Mouse (Mus musculus) midbrain, embryonic 12.5 days (tissue): ENCODE data around the gene Farp2. TPM values are rescaled to one million over a fixed set of nuclear protein-coding genes. Genes with fewer than 3 reads are reported as not detected.
"Not testable (repeated sequence)": the region's sequence is repeated elsewhere in the genome, so short reads cannot be mapped to it uniquely, and the experiment has no call there.

Experiments used
- ATAC-seq: fragments of 200-750 bp; cut with Nextera tagmentation; 2 replicates; pipeline ENCODE4 v1.8.0; 2017; ENCODE audit warnings: low read depth, moderate TSS enrichment, moderate library complexity; ENCODE audit not compliant: low FRiP score
- H3K27ac ChIP-seq: fragments of 300-500 bp; sonication (generic); replicated peaks from 2 replicates; pipeline ENCODE4 v1.5.1; 2016; ENCODE audit warnings: mild to moderate bottlenecking
- H3K27me3 ChIP-seq: fragments of 300-500 bp; sonication (generic); 2 replicates; pipeline ENCODE4 v1.6.1; 2016; ENCODE audit warnings: mild to moderate bottlenecking
- H3K36me3 ChIP-seq: fragments of 300-500 bp; sonication (generic); 2 replicates; pipeline ENCODE4 v1.6.1; 2016
- H3K4me1 ChIP-seq: fragments of 300-500 bp; sonication (generic); 2 replicates; pipeline ENCODE4 v1.6.1; 2016
- H3K4me2 ChIP-seq: fragments of 300-500 bp; sonication (generic); replicated peaks from 2 replicates; pipeline ENCODE4 v1.6.1; 2016; ENCODE audit warnings: mild to moderate bottlenecking, moderate library complexity
- H3K4me3 ChIP-seq: fragments of 300-500 bp; sonication (generic); 2 replicates; pipeline ENCODE4 v1.5.1; 2016; ENCODE audit warnings: mild to moderate bottlenecking
- H3K9ac ChIP-seq: fragments of 300-500 bp; sonication (generic); replicated peaks from 2 replicates; pipeline ENCODE4 v1.6.1; 2016; ENCODE audit warnings: mild to moderate bottlenecking, moderate library complexity
- H3K9me3 ChIP-seq: fragments of 300-500 bp; sonication (generic); 2 replicates; pipeline ENCODE4 v1.6.1; 2016; ENCODE audit warnings: mild to moderate bottlenecking
- WGBS: fragments of 180-500 bp; shearing (Covaris S2); methylation state at CpG from one replicate; pipeline ENCODE4 v1.1.7; 2016; 5-methylcytosine and 5-hydroxymethylcytosine counted together
- polyA plus RNA-seq: library from polyadenylated mRNA; unstranded; fragments of >200 nt; fragmentation: Nextera tagmentation; extraction: Ambion mirVana; gene quantifications from 2 replicates; pipeline ENCODE4 v1.2.1, GENCODE M21; 2016

Farp2 gene
- polyA plus RNA-seq, 1 experiment from 2014 or later: 5.5 TPM

GRCm38 (mm10) chr1:93506944-93507676 lies 4.8 kb upstream of the Farp2 start:
- H3K36me3 ChIP-seq: peaks cover 41% of the 10 kb centered on the region
- ATAC-seq: 0 out of 2 replicates have a peak, but pooled peaks have one; percentile 45

GRCm38 (mm10) chr1:93508576-93508975 lies 3.3 kb upstream of the Farp2 start:
- not testable (repeated sequence) for H3K4me2 ChIP-seq, H3K4me3 ChIP-seq, H3K27me3 ChIP-seq, ATAC-seq, H3K9ac ChIP-seq, H3K9me3 ChIP-seq, H3K27ac ChIP-seq
- Histone ChIP-seq H3K36me3 (peaks cover 30% of the 10 kb centered on the region), H3K4me1 (peaks cover 21% of the 10 kb centered on the region)
- 57% methylated on average over 1 of the region's 1 CpGs for WGBS

More at GRCm38 (mm10) chr1:93506944-93507676, 4.8 kb upstream of the Farp2 start:
- Histone ChIP-seq H3K4me2 (no peak overlapping the region), H3K27me3 (no peaks in the 10 kb centered on the region), H3K4me3 (no peak overlapping the region), H3K4me1 (peaks cover 7% of the 10 kb centered on the region), H3K9me3 (no peaks in the 10 kb centered on the region), H3K9ac (no peak overlapping the region), H3K27ac (no peak overlapping the region)
- 56% methylated on average over 10 of the region's 10 CpGs for WGBS

GRCm38 (mm10) chr1:93512351-93512690 lies 442 bp downstream of the Farp2 start:
- Histone ChIP-seq H3K9me3 (no peaks in the 10 kb centered on the region), H3K27ac (peak overlapping the region; percentile 58; the same call in 1 of the 2 replicates), H3K4me3 (peak overlapping the region; percentile 70), H3K4me1 (peaks cover 21% of the 10 kb centered on the region), H3K4me2 (peak overlapping the region; percentile 95), H3K36me3 (peaks cover 13% of the 10 kb centered on the region), H3K9ac (peak overlapping the region; percentile 76), H3K27me3 (0 out of 2 replicates have a peak, but pooled peaks cover 5% of the 10 kb centered on the region)
- ATAC-seq: peak; percentile 67
- WGBS: under 1% methylated on average over 15 of the region's 15 CpGs

GRCm38 (mm10) chr1:93513221-93513620 lies 1.3 kb downstream of the Farp2 start:
- Histone ChIP-seq H3K4me3 (no peak overlapping the region), H3K36me3 (peaks cover 10% of the 10 kb centered on the region), H3K27ac (no peak overlapping the region), H3K9ac (no peak overlapping the region), H3K27me3 (0 out of 2 replicates have a peak, but pooled peaks cover 5% of the 10 kb centered on the region), H3K4me1 (peaks cover 21% of the 10 kb centered on the region), H3K4me2 (peak overlapping the region; percentile 95; the same call in 1 of the 2 replicates), H3K9me3 (no peaks in the 10 kb centered on the region)
- ATAC-seq: no peak
- 80% methylated on average over 14 of the region's 14 CpGs for WGBS

GRCm38 (mm10) chr1:93521491-93521890 lies 9.6 kb downstream of the Farp2 start:
- no peak for ATAC-seq
- WGBS: 85% methylated on average over 2 of the region's 2 CpGs

GRCm38 (mm10) chr1:93522325-93522724 lies 10.4 kb downstream of the Farp2 start:
- Histone ChIP-seq H3K36me3 (no peaks in the 10 kb centered on the region), H3K27me3 (no peaks in the 10 kb centered on the region), H3K9me3 (no peaks in the 10 kb centered on the region), H3K4me1 (no peaks in the 10 kb centered on the region), H3K27ac (no peak overlapping the region), H3K4me3 (no peak overlapping the region), H3K4me2 (no peak overlapping the region), H3K9ac (no peak overlapping the region)
- no peak for ATAC-seq
- 88% methylated on average over 1 of the region's 1 CpGs for WGBS

More at GRCm38 (mm10) chr1:93521491-93521890, 9.6 kb downstream of the Farp2 start:
- Histone ChIP-seq H3K27me3 (no peaks in the 10 kb centered on the region), H3K4me2 (no peak overlapping the region), H3K27ac (no peak overlapping the region), H3K4me1 (no peaks in the 10 kb centered on the region), H3K9me3 (no peaks in the 10 kb centered on the region), H3K36me3 (no peaks in the 10 kb centered on the region), H3K9ac (no peak overlapping the region), H3K4me3 (no peak overlapping the region)

- ATAC-seq: no peak
- Histone ChIP-seq H3K4me2 (no peak overlapping the region), H3K9me3 (no peaks in the 10 kb centered on the region), H3K27me3 (no peaks in the 10 kb centered on the region), H3K27ac (no peak overlapping the region), H3K4me3 (no peak overlapping the region), H3K4me1 (no peaks in the 10 kb centered on the region), H3K36me3 (no peaks in the 10 kb centered on the region), H3K9ac (no peak overlapping the region)
- WGBS: 84% methylated on average over 6 of the region's 6 CpGs
Measured at GRCm38 (mm10) chr1:93529801-93530200, 17.9 kb downstream of the Farp2 start.

- Histone ChIP-seq H3K4me2 (no peak overlapping the region), H3K9me3 (no peaks in the 10 kb centered on the region), H3K4me1 (no peaks in the 10 kb centered on the region), H3K36me3 (no peaks in the 10 kb centered on the region), H3K27me3 (no peaks in the 10 kb centered on the region), H3K27ac (no peak overlapping the region), H3K4me3 (no peak overlapping the region), H3K9ac (no peak overlapping the region)
- 95% methylated on average over 6 of the region's 6 CpGs for WGBS
- no peak for ATAC-seq
Measured at GRCm38 (mm10) chr1:93537227-93537626, 25.3 kb downstream of the Farp2 start.

GRCm38 (mm10) chr1:93543196-93543595 lies 31.3 kb downstream of the Farp2 start:
- Histone ChIP-seq H3K4me1 (no peaks in the 10 kb centered on the region), H3K4me2 (no peak overlapping the region), H3K9ac (no peak overlapping the region), H3K36me3 (no peaks in the 10 kb centered on the region), H3K9me3 (no peaks in the 10 kb centered on the region), H3K4me3 (no peak overlapping the region), H3K27me3 (no peaks in the 10 kb centered on the region), H3K27ac (no peak overlapping the region)
- WGBS: 82% methylated on average over 2 of the region's 2 CpGs
- no peak for ATAC-seq

GRCm38 (mm10) chr1:93547286-93547685 lies 35.4 kb downstream of the Farp2 start:
- 87% methylated on average over 1 of the region's 1 CpGs for WGBS

GRCm38 (mm10) chr1:93551427-93551826 lies 39.5 kb downstream of the Farp2 start:
- 84% methylated on average over 5 of the region's 5 CpGs for WGBS

More at GRCm38 (mm10) chr1:93547286-93547685, 35.4 kb downstream of the Farp2 start:
- no peaks in the 10 kb centered on the region for H3K9me3 ChIP-seq
- ATAC-seq: no peak
- H3K4me2 ChIP-seq: no peak overlapping the region
- peaks cover 8% of the 10 kb centered on the region; the same call in 1 of the 2 replicates for H3K4me1 ChIP-seq
- no peak overlapping the region for H3K4me3 ChIP-seq
- no peak overlapping the region for H3K27ac ChIP-seq
- no peak overlapping the region for H3K9ac ChIP-seq
- H3K36me3 ChIP-seq: no peaks in the 10 kb centered on the region
- no peaks in the 10 kb centered on the region for H3K27me3 ChIP-seq

GRCm38 (mm10) chr1:93563224-93563623 lies 51.3 kb downstream of the Farp2 start:
- ATAC-seq: no peak
- H3K27ac ChIP-seq: no peak overlapping the region
- no peaks in the 10 kb centered on the region for H3K36me3 ChIP-seq

More at GRCm38 (mm10) chr1:93551427-93551826, 39.5 kb downstream of the Farp2 start:
- Histone ChIP-seq H3K4me1 (peaks cover 8% of the 10 kb centered on the region; the same call in 1 of the 2 replicates), H3K36me3 (no peaks in the 10 kb centered on the region), H3K9me3 (no peaks in the 10 kb centered on the region), H3K4me3 (no peak overlapping the region), H3K27me3 (no peaks in the 10 kb centered on the region), H3K4me2 (no peak overlapping the region), H3K9ac (no peak overlapping the region), H3K27ac (no peak overlapping the region)
- no peak for ATAC-seq

More at GRCm38 (mm10) chr1:93563224-93563623, 51.3 kb downstream of the Farp2 start:
- 86% methylated on average over 7 of the region's 7 CpGs for WGBS
- no peak overlapping the region for H3K4me3 ChIP-seq
- no peak overlapping the region for H3K4me2 ChIP-seq
- no peaks in the 10 kb centered on the region for H3K9me3 ChIP-seq
- H3K9ac ChIP-seq: no peak overlapping the region
- H3K4me1 ChIP-seq: no peaks in the 10 kb centered on the region
- H3K27me3 ChIP-seq: no peaks in the 10 kb centered on the region
